Mouse (Mus musculus): ENCODE data around the gene Lmtk3.

Lmtk3 gene

GRCm38 (mm10) chr7:45783511-45784091 lies at the start of gene Lmtk3:
Gene Lmtk3 (plus strand): TSS chr7:45783738.
- peak; percentile 77 for DNase-seq (ENCODE audit: low read depth, low spot score)

- DNase-seq (ENCODE audit: low read depth, low spot score), result peak; percentile 75
Observed at GRCm38 (mm10) chr7:45739162-45739763, 44.3 kb upstream of the Lmtk3 start.

GRCm38 (mm10) chr7:45739820-45740219 lies 43.7 kb upstream of the Lmtk3 start:
- DNase-seq (ENCODE audit: low read depth, low spot score), result no peak

GRCm38 (mm10) chr7:45741308-45741707 lies 42.2 kb upstream of the Lmtk3 start:
- DNase-seq (ENCODE audit: low read depth, low spot score), result peak; percentile 22

GRCm38 (mm10) chr7:45741777-45742176 lies 41.8 kb upstream of the Lmtk3 start:
- peak; percentile 63 for DNase-seq (ENCODE audit: low read depth, low spot score)

- peak; percentile 86 for DNase-seq (ENCODE audit: low read depth, low spot score)
Observed at GRCm38 (mm10) chr7:45742338-45742737, 41.2 kb upstream of the Lmtk3 start.

GRCm38 (mm10) chr7:45744387-45744786 lies 39.2 kb upstream of the Lmtk3 start:
- DNase-seq (ENCODE audit: low read depth, low spot score), result peak; percentile 70

- no peak for DNase-seq (ENCODE audit: low read depth, low spot score)
Observed at GRCm38 (mm10) chr7:45746518-45746917, 37.0 kb upstream of the Lmtk3 start.

GRCm38 (mm10) chr7:45747450-45747849 lies 36.1 kb upstream of the Lmtk3 start:
- DNase-seq (ENCODE audit: low read depth, low spot score), result no peak

- DNase-seq (ENCODE audit: low read depth, low spot score), result no peak
Observed at GRCm38 (mm10) chr7:45748110-45748509, 35.4 kb upstream of the Lmtk3 start.

GRCm38 (mm10) chr7:45749401-45749800 lies 34.1 kb upstream of the Lmtk3 start:
- DNase-seq (ENCODE audit: low read depth, low spot score), result no peak

GRCm38 (mm10) chr7:45750162-45750561 lies 33.4 kb upstream of the Lmtk3 start:
- DNase-seq (ENCODE audit: low read depth, low spot score), result no peak

- DNase-seq (ENCODE audit: low read depth, low spot score), result no peak
Observed at GRCm38 (mm10) chr7:45755703-45756102, 27.8 kb upstream of the Lmtk3 start.

- DNase-seq (ENCODE audit: low read depth, low spot score), result no peak
Observed at GRCm38 (mm10) chr7:45759400-45759799, 24.1 kb upstream of the Lmtk3 start.

GRCm38 (mm10) chr7:45760151-45760550 lies 23.4 kb upstream of the Lmtk3 start:
- DNase-seq (ENCODE audit: low read depth, low spot score), result no peak

GRCm38 (mm10) chr7:45765995-45766394 lies 17.5 kb upstream of the Lmtk3 start:
- DNase-seq (ENCODE audit: low read depth, low spot score), result no peak

GRCm38 (mm10) chr7:45766764-45767163 lies 16.8 kb upstream of the Lmtk3 start:
- no peak for DNase-seq (ENCODE audit: low read depth, low spot score)

- no peak for DNase-seq (ENCODE audit: low read depth, low spot score)
Observed at GRCm38 (mm10) chr7:45767500-45767899, 16.0 kb upstream of the Lmtk3 start.

- DNase-seq (ENCODE audit: low read depth, low spot score), result no peak
Observed at GRCm38 (mm10) chr7:45770427-45771082, 13.0 kb upstream of the Lmtk3 start.

- no peak for DNase-seq (ENCODE audit: low read depth, low spot score)
Observed at GRCm38 (mm10) chr7:45771101-45771500, 12.4 kb upstream of the Lmtk3 start.

GRCm38 (mm10) chr7:45775237-45775636 lies 8.3 kb upstream of the Lmtk3 start:
- DNase-seq (ENCODE audit: low read depth, low spot score), result no peak

- DNase-seq (ENCODE audit: low read depth, low spot score), result no peak
Observed at GRCm38 (mm10) chr7:45779081-45779641, 4.4 kb upstream of the Lmtk3 start.

GRCm38 (mm10) chr7:45782271-45782670 lies 1.3 kb upstream of the Lmtk3 start:
- no peak for DNase-seq (ENCODE audit: low read depth, low spot score)
